Mouse (Mus musculus) urinary bladder, adult 18-20 months (tissue): Measurements from ENCODE around the gene Trim26.

Experiments
- DNase-seq, 2 experiments: peaks; one replicate each; pipeline ENCODE4 v3.0.0; 2022; ENCODE audit warnings: low spot score in 2 of 2, mixed read lengths in 2 of 2

The Trim26 gene

DNA sequence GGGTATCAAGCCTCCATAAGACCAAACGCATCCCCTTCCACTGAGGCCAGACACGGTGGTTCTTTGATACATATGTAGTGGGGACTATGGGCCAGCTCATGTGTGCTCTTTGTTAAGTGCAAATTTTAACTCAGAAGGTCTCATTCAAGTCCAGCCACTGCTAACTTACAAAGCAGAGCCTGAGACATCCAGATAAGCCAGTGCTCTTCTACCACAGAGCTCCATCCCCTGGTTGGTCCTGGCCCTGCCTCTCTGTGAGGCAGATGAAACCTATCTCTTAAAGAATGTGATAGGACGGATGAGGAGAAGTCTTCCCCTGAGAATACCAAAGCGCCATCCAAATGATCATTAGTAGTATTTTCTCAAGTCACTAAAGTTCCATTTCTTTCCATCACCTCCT is 62.4 kb downstream of the Trim26 start:
- no peak for DNase-seq

DNA sequence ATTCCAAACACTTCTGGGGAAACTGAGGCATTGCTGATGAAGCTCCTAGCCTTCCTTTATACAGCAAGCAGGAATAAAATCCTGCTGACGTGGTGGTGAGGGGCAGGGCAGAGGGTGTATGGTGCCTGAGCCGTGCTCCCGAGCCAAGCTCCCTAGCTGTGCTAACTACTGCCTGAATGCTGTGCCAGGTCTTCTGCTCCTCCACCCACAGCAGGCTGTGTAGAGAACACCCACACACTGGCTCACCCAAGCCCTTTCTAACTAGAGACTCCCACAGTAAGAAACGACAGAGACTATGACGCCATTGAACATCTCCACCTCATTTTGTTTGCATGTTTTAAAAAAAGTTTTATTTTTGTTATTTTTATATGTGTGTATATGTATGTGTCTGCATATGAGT is 63.1 kb downstream of the Trim26 start:
- no peak for DNase-seq

DNA sequence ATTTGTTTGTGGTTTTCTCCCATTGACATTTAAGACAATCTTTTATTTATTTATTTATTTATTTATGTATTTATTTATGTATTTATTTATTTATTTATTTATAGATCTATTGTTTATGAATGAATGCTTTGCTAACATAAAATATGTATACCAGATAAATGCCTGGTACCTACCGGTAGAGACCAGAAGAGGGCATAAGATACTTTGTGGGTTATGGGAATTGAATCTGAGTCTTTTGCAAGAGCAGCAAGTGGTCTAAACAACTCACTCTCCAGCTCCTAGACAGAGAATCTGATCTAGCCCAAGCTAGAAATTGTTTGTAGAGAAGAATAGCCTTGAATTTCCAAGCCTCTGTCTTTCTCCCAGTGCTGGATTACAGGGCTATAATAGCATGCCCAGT is 63.8 kb downstream of the Trim26 start:
- DNase-seq, result no peak

DNA sequence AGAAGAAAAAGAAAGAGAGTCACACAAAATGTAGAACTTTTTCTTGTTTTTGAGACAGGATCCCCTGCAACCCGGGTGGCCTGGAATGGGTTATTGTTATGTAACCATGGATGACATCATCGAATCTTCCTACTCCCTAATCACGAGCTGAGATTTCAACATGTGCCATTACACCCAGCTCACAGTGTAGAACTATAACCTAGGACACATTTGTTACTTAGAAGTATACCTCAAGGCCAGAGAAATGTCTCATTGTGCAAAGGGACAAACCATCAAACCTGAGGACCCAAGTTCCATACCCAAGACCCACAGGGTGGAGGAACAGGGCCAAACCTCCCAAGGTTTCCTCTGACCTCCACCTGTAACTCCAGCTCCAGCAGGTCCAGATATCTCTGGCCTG is 66.7 kb downstream of the Trim26 start:
- DNase-seq, result no peak

DNA sequence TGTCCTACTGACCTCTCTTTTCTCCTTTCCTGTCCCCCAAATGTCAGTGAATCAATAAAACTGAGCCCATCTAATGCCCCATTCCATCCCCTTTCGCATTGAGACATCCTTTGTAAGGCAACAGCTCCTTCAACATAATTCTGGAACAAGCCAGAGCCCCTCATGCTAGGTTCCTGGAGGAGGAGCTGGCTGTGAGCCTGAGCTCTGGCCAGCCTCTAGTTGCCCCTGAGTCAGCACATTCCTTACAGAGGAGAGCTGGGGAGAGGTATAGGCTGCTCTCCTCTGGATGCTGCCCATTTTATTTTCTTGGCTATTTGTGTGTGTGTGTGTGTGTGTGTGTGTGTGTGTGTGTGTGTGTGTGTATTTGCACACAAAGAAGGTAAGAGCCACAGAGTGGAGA is 71.3 kb downstream of the Trim26 start:
- DNase-seq, result no peak
